Mouse (Mus musculus) testis, adult 2 months (tissue): Measurements from ENCODE around the gene Them7.

Experiments used
- CTCF ChIP-seq: fragments of 200-500 bp; IDR thresholded peaks from 2 replicates; pipeline ENCODE4 v1.5.1; 2012; ENCODE audit warnings: low read depth, mild to moderate bottlenecking, inconsistent platforms, low read length, moderate library complexity; ENCODE audit not compliant: control insufficient read depth, insufficient read depth, insufficient replicate concordance
- POLR2A ChIP-seq: fragments of 200-500 bp; IDR thresholded peaks from 2 replicates; pipeline ENCODE4 v1.6.1; 2012; ENCODE audit warnings: low read depth, mild to moderate bottlenecking, inconsistent platforms, low read length, moderate library complexity; ENCODE audit not compliant: control insufficient read depth

GRCm38 (mm10) chr2:105215914-105216313 is 8.2 kb upstream of the Them7 start:
- TF ChIP-seq POLR2A (no peak), CTCF (no peak)
